Mouse (Mus musculus) left cerebral cortex, postnatal 36 days (tissue): ENCODE measurements around the gene Tex26. TPM values are rescaled to one million over a fixed set of nuclear protein-coding genes. Genes with fewer than 3 reads are reported as not detected.

Experiments
- DNase-seq, 2 experiments: peaks; one replicate each; pipeline ENCODE4 v3.0.0; 2021 to 2022; ENCODE audit warnings: low spot score in 2 of 2, mixed read lengths in 1 of 2
- intact Hi-C: fragments of 180-260 bp; cut with DNase I; formaldehyde crosslinking; loops from one replicate; pipeline ENCODE4 v1.15.1; 2025
- total RNA-seq, 2 experiments: library from RNA; stranded (reverse); gene quantifications; 2 replicates each; pipeline ENCODE4 v1.2.3; 2021

The Tex26 gene
- total RNA-seq, 2 experiments from 2014 or later: 0.41 to 0.59 TPM

- intact Hi-C loops: no loop called here
- no peak for DNase-seq
These were observed 75.4 kb downstream of the Tex26 start for GRCm38 (mm10) chr5:149514890-149515289.

DNA sequence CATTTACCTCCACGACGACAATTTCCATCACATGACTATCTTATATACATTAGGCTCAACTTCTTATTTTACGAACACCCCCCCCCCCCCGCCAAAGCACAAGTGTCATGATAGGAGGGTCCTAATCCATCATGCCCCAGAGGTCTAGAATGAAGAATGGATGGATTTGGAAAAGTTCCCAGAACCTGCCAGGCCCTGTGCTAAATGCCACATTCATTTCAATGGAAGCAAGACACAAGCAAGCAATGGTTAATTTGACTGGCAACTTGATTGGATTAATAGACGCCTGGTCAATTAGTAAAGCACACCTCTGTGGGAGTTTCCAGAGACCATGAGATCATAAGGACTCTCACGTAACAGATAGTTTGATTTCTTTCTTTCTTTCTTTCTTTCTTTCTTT is 77.7 kb downstream of the Tex26 start:
- DNase-seq: no peak
- intact Hi-C loops: no loop called here

Other genes with a start within 250 kb of the Tex26 start
- 10 to 100 TPM; 12.5 to 14.2 TPM for gene Alox5ap, start 174.9 kb upstream of the Tex26 start, total RNA-seq
- gene Medag, start 27.9 kb upstream of the Tex26 start, total RNA-seq: 10 to 100 TPM; 14.5 to 16.5 TPM
- 1 to 10 TPM in 1 of 2 experiments, under 1 TPM in 1; 0.91 to 1.7 TPM for gene Wdr95, start 89.0 kb downstream of the Tex26 start, total RNA-seq
- gene Hsph1, start 196.7 kb downstream of the Tex26 start, total RNA-seq: 100 to 1,000 TPM; 322 to 355 TPM
- 10 to 100 TPM; 13.5 to 14.7 TPM for gene B3glct, start 238.6 kb downstream of the Tex26 start, total RNA-seq